In genomic region chr9:35210542-35211474, GRCm38 (mm10) we compare ENCODE assay signal across 8 mouse cellular contexts. TPM values are rescaled to one million over a fixed set of nuclear protein-coding genes. Genes with fewer than 3 reads are reported as not detected.
A peak's percentile ranks its signal among the peaks of the same experiment; 100 is the strongest.
DNase-seq lines count a peak whose midpoint lies in the region; ATAC-seq and TF ChIP-seq lines count a peak whose summit lies in the region.

Foxred1 (minus strand) TSS chr9:35211055.

- WGBS in heart, embryonic 11.5 days (ENCODE audit: insufficient replicate concordance), result under 1% methylated on average over 72 of the region's 72 CpGs
- WGBS in kidney, embryonic 16.5 days, result under 1% methylated on average over 71 of the region's 72 CpGs
- under 1% methylated on average over 71 of the region's 72 CpGs for WGBS in liver, adult 2 months

- TF ChIP-seq POLR2A in brain, embryonic 14.5 days (IDR thresholded peaks at IDR 0.05; ENCODE audit: borderline replicate concordance, extremely low read depth, insufficient read depth, insufficient read length, poor library complexity, severe bottlenecking), result peak; percentile 72
- peak; percentile 82 for TF ChIP-seq POLR2A in liver, adult 2 months (IDR thresholded peaks at IDR 0.05; ENCODE audit: extremely low read depth, insufficient read depth, low read length)
- TF ChIP-seq POLR2A in myocyte (IDR thresholded peaks at IDR 0.05; ENCODE audit: insufficient read length, low read depth), result peak; percentile 78

- H3K4me1 ChIP-seq in erythroblast, embryonic 14.5 days (ENCODE audit: control insufficient read depth), result peaks cover 30% of the 10 kb centered on the region
- peaks cover 13% of the 10 kb centered on the region for H3K4me1 ChIP-seq in heart, embryonic 11.5 days (ENCODE audit: control insufficient read depth, insufficient read depth, low read length)
- H3K4me1 ChIP-seq in kidney, embryonic 16.5 days (ENCODE audit: insufficient read depth, low read length), result peaks cover 18% of the 10 kb centered on the region
- H3K4me1 ChIP-seq in liver, adult 2 months (ENCODE audit: control insufficient read depth, insufficient read depth, low read length), result peaks cover 9% of the 10 kb centered on the region; the same call in 1 of the 2 replicates

- peak within 1 kb of the TSS; percentile 95 for H3K27ac ChIP-seq in heart, embryonic 11.5 days (ENCODE audit: low read depth, low read length)
- H3K27ac ChIP-seq in kidney, embryonic 16.5 days (ENCODE audit: low read length), result peak within 1 kb of the TSS; percentile 91
- H3K27ac ChIP-seq in liver, adult 2 months (replicated peaks; ENCODE audit: insufficient read depth, low read depth, low read length), result peak within 1 kb of the TSS; percentile 93

- peak within 1 kb of the TSS; percentile 95 for H3K4me2 ChIP-seq in heart, embryonic 11.5 days
- H3K4me2 ChIP-seq in kidney, embryonic 16.5 days (replicated peaks; ENCODE audit: low read depth, low read length), result peak within 1 kb of the TSS; percentile 93
- H3K4me2 ChIP-seq in myocyte (ENCODE audit: low read depth), result peak within 1 kb of the TSS; percentile 96

- ATAC-seq in heart, embryonic 11.5 days (replicated peaks; ENCODE audit: insufficient number of reproducible peaks, low FRiP score, low TSS enrichment), result peak; percentile 100
- ATAC-seq in kidney, embryonic 16.5 days (ENCODE audit: low FRiP score, low TSS enrichment), result peak; percentile 100

- H3K79me2 ChIP-seq in C2C12 (ENCODE audit: control insufficient read depth, insufficient read depth) (peaks cover 26% of the 10 kb centered on the region), myocyte (ENCODE audit: control insufficient read depth, insufficient read depth) (peaks cover 20% of the 10 kb centered on the region)
- H3K79me2 ChIP-seq in liver, adult 2 months (ENCODE audit: control insufficient read depth, insufficient read depth, low read length), result peaks cover 5% of the 10 kb centered on the region; the same call in 1 of the 2 replicates

- H3K79me3 ChIP-seq in C2C12 (ENCODE audit: low read depth), result peaks cover 16% of the 10 kb centered on the region

- peak within 1 kb of the TSS; percentile 95 for H3K9ac ChIP-seq in heart, embryonic 11.5 days (ENCODE audit: low read depth, low read length)
- H3K9ac ChIP-seq in kidney, embryonic 16.5 days (replicated peaks; ENCODE audit: low read length), result peak within 1 kb of the TSS; percentile 90
- peak within 1 kb of the TSS; percentile 95 for H3K9ac ChIP-seq in liver, adult 2 months (ENCODE audit: low read depth, low read length)

- TF ChIP-seq CTCF in C2C12 (IDR thresholded peaks at IDR 0.05; ENCODE audit: control insufficient read depth, insufficient read depth, insufficient read length), result no peak
- no peak for TF ChIP-seq CTCF in brain, embryonic 14.5 days (IDR thresholded peaks at IDR 0.05; ENCODE audit: borderline replicate concordance, extremely low read depth, insufficient read depth, insufficient read length)
- no peak for TF ChIP-seq CTCF in liver, adult 2 months (IDR thresholded peaks at IDR 0.05; ENCODE audit: low read depth, low read length)

- H3K4me3 ChIP-seq in C2C12 (ENCODE audit: insufficient read depth, poor library complexity, severe bottlenecking) (peak within 1 kb of the TSS; percentile 80), myocyte (peak within 1 kb of the TSS; percentile 99)
- H3K4me3 ChIP-seq in erythroblast, embryonic 14.5 days (replicated peaks), result peak within 1 kb of the TSS; percentile 97
- peak within 1 kb of the TSS; percentile 93 for H3K4me3 ChIP-seq in heart, embryonic 11.5 days (ENCODE audit: low read depth, low read length)
- H3K4me3 ChIP-seq in kidney, embryonic 16.5 days (ENCODE audit: low read length), result peak within 1 kb of the TSS; percentile 97
- H3K4me3 ChIP-seq in liver, adult 2 months (ENCODE audit: insufficient read depth, low read depth, low read length), result peak within 1 kb of the TSS; percentile 90

- DNase-seq in brain, embryonic 14.5 days (ENCODE audit: low read depth), result peak; percentile 100
- peak; percentile 92 for DNase-seq in liver, adult 2 months (ENCODE audit: extremely low read depth, low read depth, low spot score)
- DNase-seq in splenic B cell, adult 2 months (ENCODE audit: low read depth, low spot score), result peak; percentile 100

- H3K27me3 ChIP-seq in C2C12 (ENCODE audit: control insufficient read depth, insufficient read depth, insufficient read length) (no peaks in the 10 kb centered on the region), myocyte (ENCODE audit: control insufficient read depth, insufficient read depth, insufficient read length) (no peaks in the 10 kb centered on the region)
- H3K27me3 ChIP-seq in erythroblast, embryonic 14.5 days (ENCODE audit: control insufficient read depth), result no peaks in the 10 kb centered on the region
- no peaks in the 10 kb centered on the region for H3K27me3 ChIP-seq in heart, embryonic 11.5 days (ENCODE audit: control insufficient read depth, insufficient read depth, low read length)
- no peaks in the 10 kb centered on the region for H3K27me3 ChIP-seq in kidney, embryonic 16.5 days (ENCODE audit: insufficient read depth, low read length)
- no peaks in the 10 kb centered on the region for H3K27me3 ChIP-seq in liver, adult 2 months (ENCODE audit: control insufficient read depth, insufficient read depth, low read length)
- H3K27me3 ChIP-seq in splenic B cell, adult 2 months (ENCODE audit: control insufficient read depth, insufficient read depth, low read length, poor library complexity, severe bottlenecking), result no peaks in the 10 kb centered on the region

- peaks cover 3% of the 10 kb centered on the region; the same call in 1 of the 2 replicates for H3K9me3 ChIP-seq in erythroblast, embryonic 14.5 days (ENCODE audit: control insufficient read depth, low read length)
- no peaks in the 10 kb centered on the region for H3K9me3 ChIP-seq in heart, embryonic 11.5 days (replicated peaks; ENCODE audit: control insufficient read depth, low read length)
- no peaks in the 10 kb centered on the region for H3K9me3 ChIP-seq in kidney, embryonic 16.5 days (ENCODE audit: low read length)

- peak within 1 kb of the TSS; percentile 83 for H3ac ChIP-seq in C2C12 (ENCODE audit: control insufficient read depth, insufficient read length, low read depth)
- peak within 1 kb of the TSS; percentile 90 for H3ac ChIP-seq in myocyte (ENCODE audit: control insufficient read depth, insufficient read length)

- peaks cover 57% of the 10 kb centered on the region for H3K36me3 ChIP-seq in C2C12 (ENCODE audit: control insufficient read depth, insufficient read depth)
- H3K36me3 ChIP-seq in erythroblast, embryonic 14.5 days (ENCODE audit: control insufficient read depth), result peaks cover 72% of the 10 kb centered on the region
- H3K36me3 ChIP-seq in heart, embryonic 11.5 days (ENCODE audit: control insufficient read depth, insufficient read depth, low read length), result peaks cover 23% of the 10 kb centered on the region
- peaks cover 53% of the 10 kb centered on the region for H3K36me3 ChIP-seq in kidney, embryonic 16.5 days (ENCODE audit: insufficient read depth, low read length)
- H3K36me3 ChIP-seq in liver, adult 2 months (ENCODE audit: control insufficient read depth, insufficient read depth, low read length), result peaks cover 70% of the 10 kb centered on the region
- H3K36me3 ChIP-seq in myocyte (ENCODE audit: control insufficient read depth, insufficient read depth), result peaks cover 14% of the 10 kb centered on the region
- peaks cover 10% of the 10 kb centered on the region for H3K36me3 ChIP-seq in splenic B cell, adult 2 months (ENCODE audit: control insufficient read depth, insufficient read depth, low read length, poor library complexity, severe bottlenecking)

TF ChIP-seq in C2C12, 6 proteins besides CTCF, POLR2A, EP300 and RAD21:
- TF ChIP-seq MAX (IDR thresholded peaks at IDR 0.05) (no peak), USF1 (IDR thresholded peaks at IDR 0.05; ENCODE audit: low read depth) (no peak), CEBPB (IDR thresholded peaks at IDR 0.05; ENCODE audit: low read depth) (no peak), MYOG (IDR thresholded peaks at IDR 0.05; ENCODE audit: control insufficient read depth, extremely low read depth, insufficient read length) (no peak), MYOD1 (IDR thresholded peaks at IDR 0.05; ENCODE audit: control insufficient read depth, insufficient read length, low read depth) (no peak), FOSL1 (IDR thresholded peaks at IDR 0.05; ENCODE audit: insufficient read depth, low read length, poor library complexity, severe bottlenecking) (no peak)

TF ChIP-seq in myocyte, 11 proteins besides CTCF, POLR2A, EP300 and RAD21:
- TF ChIP-seq MAX (IDR thresholded peaks at IDR 0.05; ENCODE audit: low read depth), result no peak
- peak; percentile 33 for TF ChIP-seq SRF (IDR thresholded peaks at IDR 0.05; ENCODE audit: control insufficient read depth, insufficient read length, low read depth)
- TF ChIP-seq POLR2AphosphoS2 (IDR thresholded peaks at IDR 0.05; ENCODE audit: insufficient read length, low read depth), result peak; percentile 84
- no peak for TF ChIP-seq USF1 (IDR thresholded peaks at IDR 0.05; ENCODE audit: low read depth)
- TF ChIP-seq E2F4 (IDR thresholded peaks at IDR 0.05; ENCODE audit: insufficient read depth), result peak; percentile 39

RNA-seq across cellular contexts. Expression of gene Foxred1, which starts in this region (rescaled TPM):
- polyA plus RNA-seq in C2C12 (2012; fragmentation: generic; extraction: Trizol) (14.4 TPM), myocyte (2012; fragmentation: generic; extraction: Trizol) (18.6 TPM)
- polyA plus RNA-seq in brain, embryonic 14.5 days (2012; rRNA removed), result 48.1 and 63.1 TPM in 2 replicates
- 0.41 and 0.56 TPM in 2 replicates for polyA plus RNA-seq in erythroblast, embryonic 14.5 days (2012)
- polyA plus RNA-seq in heart, embryonic 11.5 days (2014; fragmentation: Nextera tagmentation; extraction: Ambion mirVana), result 44.9 and 49.6 TPM in 2 replicates
- polyA plus RNA-seq in kidney, embryonic 16.5 days (2015; fragmentation: Nextera tagmentation; extraction: Ambion mirVana), result 53.4 and 58.0 TPM in 2 replicates
- 27.6 and 31.8 TPM in 2 replicates for total RNA-seq in liver, adult 2 months (2014; rRNA removed)
- polyA plus RNA-seq in liver, adult 2 months (2012; rRNA removed), result 21.6 and 28.9 TPM in 2 replicates

Comparison
In these comparisons a context has a peak if more than half of its experiments do, and no peak if none do; other contexts are left out.
1. Peak in every context shown above with its lines: DNase-seq, ATAC-seq, H3K4me3 ChIP-seq and H3K27ac ChIP-seq.